Mouse (Mus musculus): ENCODE data around the gene Trpv2. TPM values are rescaled to one million over a fixed set of nuclear protein-coding genes. Genes with fewer than 3 reads are reported as not detected.
A peak's percentile ranks its signal among the peaks of the same experiment; 100 is the strongest.

Trpv2 gene
- total and polyA plus RNA-seq, 3 experiments: 39.2 to 58.7 (median 46.2) TPM

- in situ Hi-C loops (cut with MboI; ENCODE audit: low pct_ligation_motif_present, low pct_unique_long_range_greater_than_20kb, low sequenced_read_pairs) (no loop called here), dilution Hi-C loops (cut with MboI; ENCODE audit: extremely low pct_ligation_motif_present, extremely low pct_unique_long_range_greater_than_20kb, low sequenced_read_pairs) (no loop called here)
- peak; percentile 99 for DNase-seq (ENCODE audit: extremely low read depth)
- TF ChIP-seq MXI1 (IDR thresholded peaks at IDR 0.05; ENCODE audit: low read depth, low read length): peak; percentile 94
- TF ChIP-seq POLR2A (IDR thresholded peaks at IDR 0.05; ENCODE audit: low read depth, low read length): peak; percentile 99
- peak; percentile 100 for TF ChIP-seq CHD1 (IDR thresholded peaks at IDR 0.05; ENCODE audit: low read depth, low read length)
- 0 out of 2 replicates have a peak, but pooled peaks have one; percentile 58 for TF ChIP-seq MAZ (IDR thresholded peaks at IDR 0.05; ENCODE audit: low read depth, low read length)
- TF ChIP-seq IRF4 (IDR thresholded peaks at IDR 0.05; ENCODE audit: low read depth, low read length): peak; percentile 84; the same call in 1 of the 2 replicates
- TF ChIP-seq ELF1 (IDR thresholded peaks at IDR 0.05; ENCODE audit: low read depth, low read length): peak; percentile 79
- peak; percentile 85 for TF ChIP-seq UBTF (IDR thresholded peaks at IDR 0.05; ENCODE audit: low read depth, low read length)
- no peak for TF ChIP-seq ZC3H11A (IDR thresholded peaks at IDR 0.05; ENCODE audit: low read depth, low read length)
- TF ChIP-seq SIN3A (IDR thresholded peaks at IDR 0.05; ENCODE audit: low read length): peak; percentile 81
- TF ChIP-seq GABPA (IDR thresholded peaks at IDR 0.05; ENCODE audit: insufficient replicate concordance, low read depth, low read length): no peak
- peak; percentile 100 for TF ChIP-seq NELFE (IDR thresholded peaks at IDR 0.05; ENCODE audit: low read depth, low read length)
- no peak for TF ChIP-seq ZKSCAN1 (IDR thresholded peaks at IDR 0.05; ENCODE audit: borderline replicate concordance, low read depth, low read length)
- peak; percentile 98 for TF ChIP-seq TCF12 (IDR thresholded peaks at IDR 0.05; ENCODE audit: low read depth, low read length)
- TF ChIP-seq MAFK (IDR thresholded peaks at IDR 0.05; ENCODE audit: insufficient replicate concordance, low read length): no peak
- TF ChIP-seq MYC (IDR thresholded peaks at IDR 0.05; ENCODE audit: low read depth, low read length): peak; percentile 98
- 0 out of 2 replicates have a peak, but pooled peaks have one; percentile 27 for TF ChIP-seq ETS1 (conservative IDR thresholded peaks at IDR 0.05; ENCODE audit: low read depth, low read length)
- peak; percentile 93 for TF ChIP-seq BHLHE40 (IDR thresholded peaks at IDR 0.05; ENCODE audit: low read depth, low read length)
- TF ChIP-seq TBP (conservative IDR thresholded peaks at IDR 0.05; ENCODE audit: low read depth, low read length): peak; percentile 99
- 0 out of 2 replicates have a peak, but pooled peaks have one; percentile 9 for TF ChIP-seq SMC3 (IDR thresholded peaks at IDR 0.05; ENCODE audit: low read depth, low read length)
- TF ChIP-seq RCOR1 (conservative IDR thresholded peaks at IDR 0.05; ENCODE audit: low read depth, low read length): peak; percentile 77; the same call in 1 of the 2 replicates
- TF ChIP-seq ZMIZ1 (IDR thresholded peaks at IDR 0.05; ENCODE audit: low read depth, low read length): peak; percentile 100
- peak; percentile 90 for TF ChIP-seq MEF2A (IDR thresholded peaks at IDR 0.05; ENCODE audit: borderline replicate concordance, low read depth, low read length)
- TF ChIP-seq HCFC1 (IDR thresholded peaks at IDR 0.05; ENCODE audit: low read depth, low read length): peak; percentile 91
- no peak for TF ChIP-seq CTCF (conservative IDR thresholded peaks at IDR 0.05 in 1 of 2, IDR thresholded peaks at IDR 0.05 in 1 of 2; ENCODE audit: low read depth in 2 of 2, low read length in 2 of 2)
- no peak; the same call in 1 of the 2 replicates for TF ChIP-seq EP300 (IDR thresholded peaks at IDR 0.05; ENCODE audit: low read length)
- peak; percentile 95 for TF ChIP-seq KAT2A (IDR thresholded peaks at IDR 0.05; ENCODE audit: insufficient replicate concordance, low read length)
- TF ChIP-seq RAD21 (IDR thresholded peaks at IDR 0.05; ENCODE audit: low read depth, low read length): no peak
- peak; percentile 93 for TF ChIP-seq NRF1 (IDR thresholded peaks at IDR 0.05; ENCODE audit: low read depth, low read length)
- TF ChIP-seq JUND (conservative IDR thresholded peaks at IDR 0.05; ENCODE audit: low read depth, low read length): peak; percentile 35
- TF ChIP-seq CHD2 (IDR thresholded peaks at IDR 0.05; ENCODE audit: low read length): no peak; the same call in none of the 2 replicates
- peak; percentile 13; the same call in 1 of the 2 replicates for TF ChIP-seq USF2 (conservative IDR thresholded peaks at IDR 0.05; ENCODE audit: low read depth, low read length)
- TF ChIP-seq E2F4 (IDR thresholded peaks at IDR 0.05; ENCODE audit: insufficient replicate concordance, low read depth, low read length): peak; percentile 98
- TF ChIP-seq ZNF384 (IDR thresholded peaks at IDR 0.05; ENCODE audit: low read depth, low read length): peak; percentile 61
- TF ChIP-seq PAX5 (IDR thresholded peaks at IDR 0.05; ENCODE audit: low read length): no peak
- no peak; the same call in 1 of the 2 replicates for TF ChIP-seq USF1 (IDR thresholded peaks at IDR 0.05; ENCODE audit: low read depth, low read length)
- peak; percentile 96 for TF ChIP-seq MAX (IDR thresholded peaks at IDR 0.05; ENCODE audit: low read length)
- TF ChIP-seq POLR2AphosphoS2 (IDR thresholded peaks at IDR 0.05; ENCODE audit: low read depth, low read length): peak; percentile 100
- no peak for TF ChIP-seq JUN (IDR thresholded peaks at IDR 0.05; ENCODE audit: insufficient read depth, low read depth, low read length)
- Histone ChIP-seq H3K4me3 (replicated peaks in 1 of 3; ENCODE audit: low read depth in 2 of 3, low read length in 2 of 3, poor library complexity in 1 of 3) (peak overlapping the region; percentile 68 to 90 (median 69)), H3K9me3 (replicated peaks; ENCODE audit: low read length) (no peaks in the 10 kb centered on the region), H3K27ac (ENCODE audit: insufficient read depth, low read depth) (peak overlapping the region; percentile 92), H3K4me1 (ENCODE audit: control insufficient read depth in 1 of 2, insufficient read depth in 2 of 2) (peaks cover 14 to 52% of the 10 kb centered on the region in 2 experiments), H3K27me3 (replicated peaks) (no peaks in the 10 kb centered on the region), H3K36me3 (replicated peaks in 1 of 2; ENCODE audit: control insufficient read depth in 1 of 2, insufficient read depth in 1 of 2, low read length in 1 of 2) (peaks cover 71 to 83% of the 10 kb centered on the region in 2 experiments), H3K9ac (ENCODE audit: insufficient read depth, low read depth) (peak overlapping the region; percentile 99), H3K4me2 (ENCODE audit: insufficient read depth, low read depth, poor library complexity, severe bottlenecking) (peak overlapping the region; percentile 68; the same call in 1 of the 2 replicates), H3K79me2 (replicated peaks; ENCODE audit: control insufficient read depth, extremely low read depth, insufficient read depth, poor library complexity, severe bottlenecking) (peaks cover 28% of the 10 kb centered on the region)
Measured at GRCm38 (mm10) chr11:62602619-62603311, 28.5 kb downstream of the Trpv2 start.

All from CH12.LX (cell line).